Mouse (Mus musculus): ENCODE data around the gene Gamt. TPM values are rescaled to one million over a fixed set of nuclear protein-coding genes. Genes with fewer than 3 reads are reported as not detected.

Gene Gamt
- polyA plus RNA-seq, 2 experiments, result 74.1 to 90.8 TPM

- no peaks in the 10 kb centered on the region for H3K9me3 ChIP-seq (ENCODE audit: control insufficient read depth, low read length)
- H3K9ac ChIP-seq (ENCODE audit: low read depth, low read length, severe bottlenecking), result no peak overlapping the region
- H3K36me3 ChIP-seq (ENCODE audit: control insufficient read depth, insufficient read depth, low read length), result peaks cover 22% of the 10 kb centered on the region
- H3K27me3 ChIP-seq (ENCODE audit: control insufficient read depth, insufficient read depth, low read length), result peaks cover 38% of the 10 kb centered on the region
- DNase-seq (ENCODE audit: low spot score), result no peak
- no peak for TF ChIP-seq POLR2A (IDR thresholded peaks at IDR 0.05; ENCODE audit: borderline replicate concordance, extremely low read depth, insufficient read depth, insufficient read length)
- ATAC-seq (ENCODE audit: low FRiP score, low read depth), result no peak
- peaks cover 17% of the 10 kb centered on the region for H3K4me1 ChIP-seq (ENCODE audit: control insufficient read depth, insufficient read depth, low read length)
- H3K4me2 ChIP-seq (replicated peaks; ENCODE audit: low read depth, low read length, severe bottlenecking), result no peak overlapping the region
- no peak overlapping the region for H3K4me3 ChIP-seq (replicated peaks; ENCODE audit: low read length)
- 65% methylated on average over 8 of the region's 8 CpGs for WGBS
- H3K27ac ChIP-seq (replicated peaks; ENCODE audit: low read depth, low read length), result no peak overlapping the region
Measured at GRCm38 (mm10) chr10:80297526-80298133, 36.8 kb upstream of the Gamt start.

GRCm38 (mm10) chr10:80296824-80297223, 36.0 kb upstream of the Gamt start:
- Histone ChIP-seq H3K27ac (replicated peaks; ENCODE audit: low read depth, low read length) (no peak overlapping the region), H3K9me3 (ENCODE audit: control insufficient read depth, low read length) (no peaks in the 10 kb centered on the region), H3K27me3 (ENCODE audit: control insufficient read depth, insufficient read depth, low read length) (peaks cover 34% of the 10 kb centered on the region), H3K4me2 (replicated peaks; ENCODE audit: low read depth, low read length, severe bottlenecking) (peak overlapping the region; percentile 62; the same call in 1 of the 2 replicates), H3K36me3 (ENCODE audit: control insufficient read depth, insufficient read depth, low read length) (peaks cover 22% of the 10 kb centered on the region), H3K4me3 (replicated peaks; ENCODE audit: low read length) (peak overlapping the region; percentile 43; the same call in 1 of the 2 replicates), H3K9ac (ENCODE audit: low read depth, low read length, severe bottlenecking) (peak overlapping the region; percentile 52; the same call in 1 of the 2 replicates), H3K4me1 (ENCODE audit: control insufficient read depth, insufficient read depth, low read length) (peaks cover 17% of the 10 kb centered on the region)
- 91% methylated on average over 5 of the region's 5 CpGs for WGBS
- no peak for TF ChIP-seq POLR2A (IDR thresholded peaks at IDR 0.05; ENCODE audit: borderline replicate concordance, extremely low read depth, insufficient read depth, insufficient read length)
- DNase-seq (ENCODE audit: low spot score), result no peak
- no peak for ATAC-seq (ENCODE audit: low FRiP score, low read depth)

GRCm38 (mm10) chr10:80295618-80296425, 35.0 kb upstream of the Gamt start, which contains the start of gene Apc2:
TSS of gene Apc2 (plus strand) at chr10:80295977.
- Histone ChIP-seq H3K36me3 (ENCODE audit: control insufficient read depth, insufficient read depth, low read length) (peaks cover 22% of the 10 kb centered on the region), H3K4me1 (ENCODE audit: control insufficient read depth, insufficient read depth, low read length) (peaks cover 17% of the 10 kb centered on the region), H3K9me3 (ENCODE audit: control insufficient read depth, low read length) (no peaks in the 10 kb centered on the region), H3K4me3 (replicated peaks; ENCODE audit: low read length) (peak within 1 kb of the TSS; percentile 43), H3K9ac (ENCODE audit: low read depth, low read length, severe bottlenecking) (peak within 1 kb of the TSS; percentile 52), H3K4me2 (replicated peaks; ENCODE audit: low read depth, low read length, severe bottlenecking) (peak within 1 kb of the TSS; percentile 62), H3K27ac (replicated peaks; ENCODE audit: low read depth, low read length) (peak within 1 kb of the TSS; percentile 43; the same call in 1 of the 2 replicates), H3K27me3 (ENCODE audit: control insufficient read depth, insufficient read depth, low read length) (peaks cover 27% of the 10 kb centered on the region)
- WGBS, result 1% methylated on average over 26 of the region's 26 CpGs
- TF ChIP-seq POLR2A (IDR thresholded peaks at IDR 0.05; ENCODE audit: borderline replicate concordance, extremely low read depth, insufficient read depth, insufficient read length), result no peak
- ATAC-seq (ENCODE audit: low FRiP score, low read depth), result peak; percentile 70
- DNase-seq (ENCODE audit: low spot score), result peak; percentile 74

- Histone ChIP-seq H3K9ac (ENCODE audit: low read depth, low read length, severe bottlenecking) (no peak overlapping the region), H3K27ac (replicated peaks; ENCODE audit: low read depth, low read length) (no peak overlapping the region), H3K4me3 (replicated peaks; ENCODE audit: low read length) (no peak overlapping the region), H3K9me3 (ENCODE audit: control insufficient read depth, low read length) (no peaks in the 10 kb centered on the region), H3K4me2 (replicated peaks; ENCODE audit: low read depth, low read length, severe bottlenecking) (no peak overlapping the region; the same call in 1 of the 2 replicates), H3K4me1 (ENCODE audit: control insufficient read depth, insufficient read depth, low read length) (peaks cover 17% of the 10 kb centered on the region), H3K27me3 (ENCODE audit: control insufficient read depth, insufficient read depth, low read length) (peaks cover 17% of the 10 kb centered on the region), H3K36me3 (ENCODE audit: control insufficient read depth, insufficient read depth, low read length) (peaks cover 22% of the 10 kb centered on the region)
- DNase-seq (ENCODE audit: low spot score) (no peak), ATAC-seq (ENCODE audit: low FRiP score, low read depth) (no peak)
- no peak for TF ChIP-seq POLR2A (IDR thresholded peaks at IDR 0.05; ENCODE audit: borderline replicate concordance, extremely low read depth, insufficient read depth, insufficient read length)
- WGBS, result 45% methylated on average over 7 of the region's 7 CpGs
Measured at GRCm38 (mm10) chr10:80294788-80295303, 34.0 kb upstream of the Gamt start.

GRCm38 (mm10) chr10:80294311-80294710, 33.5 kb upstream of the Gamt start:
- H3K27ac ChIP-seq (replicated peaks; ENCODE audit: low read depth, low read length), result no peak overlapping the region
- H3K9me3 ChIP-seq (ENCODE audit: control insufficient read depth, low read length), result no peaks in the 10 kb centered on the region
- peaks cover 22% of the 10 kb centered on the region for H3K36me3 ChIP-seq (ENCODE audit: control insufficient read depth, insufficient read depth, low read length)
- WGBS, result 72% methylated on average over 4 of the region's 4 CpGs
- no peak overlapping the region for H3K4me3 ChIP-seq (replicated peaks; ENCODE audit: low read length)
- ATAC-seq (ENCODE audit: low FRiP score, low read depth), result no peak
- peaks cover 17% of the 10 kb centered on the region for H3K4me1 ChIP-seq (ENCODE audit: control insufficient read depth, insufficient read depth, low read length)
- DNase-seq (ENCODE audit: low spot score), result no peak
- no peak for TF ChIP-seq POLR2A (IDR thresholded peaks at IDR 0.05; ENCODE audit: borderline replicate concordance, extremely low read depth, insufficient read depth, insufficient read length)
- peak overlapping the region; percentile 12; the same call in 1 of the 2 replicates for H3K9ac ChIP-seq (ENCODE audit: low read depth, low read length, severe bottlenecking)
- no peak overlapping the region for H3K4me2 ChIP-seq (replicated peaks; ENCODE audit: low read depth, low read length, severe bottlenecking)
- H3K27me3 ChIP-seq (ENCODE audit: control insufficient read depth, insufficient read depth, low read length), result peaks cover 12% of the 10 kb centered on the region; the same call in 1 of the 2 replicates

Data from limb, embryonic 14.5 days (tissue).